Mouse (Mus musculus) Muller cell, postnatal 12 days (primary cell): ENCODE measurements at regions not wholly inside any gene's neighbourhood (a gene's known extent, or its start where the extent isn't known, plus 50 kb on each side); places are given as distances from the start of the nearest gene placed in this dataset.

Experiments
- DNase-seq: peaks from one replicate; pipeline ENCODE4 v3.0.0-alpha.2; 2015; ENCODE audit errors: inconsistent ontology term

- peak; percentile 56 for DNase-seq
Observed at GRCm38 (mm10) chr16:49278478-49278877, 221.2 kb downstream of the Myh15 start.

GRCm38 (mm10) chr16:49288096-49288714 is 230.9 kb downstream of the Myh15 start:
- peak; percentile 93 for DNase-seq

GRCm38 (mm10) chr16:49289200-49290079 is 232.2 kb downstream of the Myh15 start:
- peak; percentile 93 for DNase-seq

DNA sequence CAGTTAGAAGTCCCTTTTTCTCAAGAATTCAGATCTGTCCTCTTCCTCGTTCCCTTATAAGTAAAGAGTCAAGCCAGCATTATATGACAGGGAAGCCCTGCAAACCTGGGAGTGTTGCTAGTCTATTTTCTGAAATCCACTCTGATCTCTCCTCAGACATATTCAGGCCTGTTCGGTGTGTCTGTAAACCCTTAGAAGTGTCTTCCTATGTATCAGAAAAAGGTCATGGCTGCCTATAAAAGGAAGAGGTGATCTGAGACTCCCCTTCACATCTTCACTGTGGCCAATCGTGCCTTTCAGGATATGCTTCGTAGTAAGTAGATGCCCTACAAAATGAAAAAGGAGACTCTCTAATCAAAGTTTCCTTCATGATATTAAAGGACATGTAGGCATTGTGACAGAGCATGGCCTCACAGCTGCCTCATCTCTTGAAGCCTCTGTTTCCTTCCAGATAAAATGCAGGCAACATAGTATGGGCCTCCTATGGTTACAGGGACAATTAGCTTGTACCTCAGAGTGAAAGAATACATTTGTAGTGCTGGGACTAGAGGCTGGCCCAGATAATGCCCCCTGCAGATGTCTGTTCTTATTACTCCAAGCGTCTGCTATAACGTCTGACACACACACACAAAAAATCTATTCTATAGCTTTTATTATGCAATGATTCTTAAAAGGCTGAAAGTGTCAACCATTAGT is 246.5 kb downstream of the Myh15 start:
- no peak for DNase-seq

DNA sequence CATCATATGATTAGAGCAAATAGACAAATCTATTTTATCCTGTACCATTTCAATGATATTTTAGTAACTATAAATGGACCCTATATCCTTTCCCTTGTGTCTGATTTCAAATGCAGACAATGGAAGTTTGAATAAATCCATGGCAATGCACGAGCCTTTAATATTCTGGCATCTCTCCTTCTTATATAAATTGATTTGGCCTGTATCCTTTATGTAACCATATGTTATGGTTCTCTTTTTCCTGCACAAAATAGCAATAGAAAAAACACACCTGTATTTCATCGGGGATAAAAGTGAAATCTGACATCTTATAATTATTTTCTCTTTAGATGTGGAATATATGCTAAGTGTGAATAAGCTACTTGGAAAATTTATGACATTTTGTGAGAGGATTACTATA is 247.1 kb downstream of the Myh15 start:
- no peak for DNase-seq

- no peak for DNase-seq
Observed at GRCm38 (mm10) chr16:49317061-49317460, 259.8 kb downstream of the Myh15 start.

DNA sequence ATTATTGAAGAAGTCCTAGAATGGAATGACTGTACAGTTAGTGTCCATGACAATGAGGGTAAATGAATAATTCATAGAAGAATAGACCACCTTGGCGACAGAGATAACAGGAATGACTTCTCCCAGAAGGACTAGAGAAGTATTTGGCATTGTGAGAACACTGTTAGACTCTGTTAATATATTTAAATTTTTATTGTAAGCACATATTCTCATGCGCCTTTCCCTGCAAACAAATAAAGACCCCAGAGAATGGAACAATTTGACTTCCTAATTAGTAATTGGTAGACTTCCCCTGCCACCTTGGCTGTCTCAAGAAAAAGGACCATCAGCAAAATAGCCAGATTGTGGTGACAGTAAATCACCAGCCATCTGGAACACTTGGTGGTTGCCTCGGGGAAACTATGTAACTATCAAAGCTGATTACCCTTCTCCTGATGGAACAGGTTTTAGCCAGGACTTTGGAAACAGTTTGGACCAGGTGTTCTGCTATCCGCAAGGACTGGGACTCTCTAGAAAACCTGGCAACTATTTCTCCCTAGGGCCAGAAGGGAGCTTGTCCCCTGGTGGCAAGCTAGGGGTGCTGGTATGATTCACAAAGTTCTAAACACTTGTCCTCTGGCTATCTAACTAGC is 261.9 kb downstream of the Myh15 start:
- no peak for DNase-seq

GRCm38 (mm10) chr16:49319774-49320173 is 262.5 kb downstream of the Myh15 start:
- DNase-seq, result no peak

GRCm38 (mm10) chr16:49321951-49322350 is 264.7 kb downstream of the Myh15 start:
- no peak for DNase-seq

GRCm38 (mm10) chr16:49330725-49331386 is 273.6 kb downstream of the Myh15 start:
- no peak for DNase-seq

GRCm38 (mm10) chr16:49332107-49332722 is 274.9 kb downstream of the Myh15 start:
- peak; percentile 65 for DNase-seq

DNA sequence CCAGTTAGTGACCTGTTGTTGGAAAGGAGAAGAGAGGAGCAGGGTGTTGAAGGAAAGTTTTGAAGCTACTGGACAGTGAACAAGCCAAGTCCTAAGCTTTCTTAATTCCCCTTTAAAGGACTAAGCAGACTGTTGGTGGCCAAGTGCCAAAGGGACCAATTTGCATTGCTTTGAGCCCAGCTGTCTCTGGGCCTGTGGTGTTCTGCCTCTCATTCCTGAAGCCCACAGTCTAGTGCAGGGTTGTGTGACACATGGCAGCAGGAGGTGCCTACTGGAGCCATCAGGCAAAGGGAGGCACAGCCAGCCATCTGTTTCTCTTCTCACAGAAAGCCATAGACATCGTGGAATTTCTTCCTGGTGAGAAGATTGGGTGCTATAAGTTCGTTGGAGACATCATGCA is 278.6 kb downstream of the Myh15 start:
- peak; percentile 87 for DNase-seq

DNA sequence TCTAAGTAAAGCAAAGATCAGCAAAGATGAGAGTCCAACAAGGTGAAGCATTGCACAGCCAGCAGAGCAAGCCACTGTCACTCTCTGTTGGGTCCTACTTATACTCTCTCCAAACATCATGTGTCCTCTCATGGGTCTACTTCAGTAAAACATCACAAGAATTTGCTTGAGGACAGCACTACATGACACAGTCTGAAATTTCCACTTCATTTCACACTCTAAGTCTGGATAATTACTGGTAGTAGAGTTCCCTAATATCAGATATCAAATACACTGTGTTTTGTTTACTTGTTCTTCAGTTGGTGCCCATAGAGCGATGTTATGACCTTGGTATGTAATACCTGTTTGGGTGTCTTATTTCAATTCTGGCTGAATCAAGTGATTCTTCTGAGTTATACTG is 280.7 kb downstream of the Myh15 start:
- no peak for DNase-seq

- no peak for DNase-seq
Observed at GRCm38 (mm10) chr16:49358404-49358803, 301.1 kb downstream of the Myh15 start.

DNA sequence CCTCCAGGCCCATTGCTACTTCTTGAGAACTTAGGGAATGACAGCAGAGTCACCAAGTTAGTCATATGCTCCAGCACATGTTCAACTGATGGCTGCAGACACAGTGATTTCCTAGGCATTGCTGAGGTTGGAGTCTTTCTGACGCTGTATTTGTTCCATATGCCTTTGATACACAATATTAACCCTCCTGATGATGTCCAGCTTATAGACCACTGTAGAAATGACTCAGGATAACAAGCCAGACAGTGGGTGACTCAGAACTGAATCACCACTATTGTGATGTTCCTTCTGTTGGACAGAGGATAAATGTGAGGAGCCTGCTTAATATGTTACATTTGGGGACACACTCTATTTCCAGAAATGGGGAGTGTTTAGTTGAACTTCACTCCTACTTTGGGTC is 304.4 kb downstream of the Myh15 start:
- DNase-seq, result peak; percentile 66

DNA sequence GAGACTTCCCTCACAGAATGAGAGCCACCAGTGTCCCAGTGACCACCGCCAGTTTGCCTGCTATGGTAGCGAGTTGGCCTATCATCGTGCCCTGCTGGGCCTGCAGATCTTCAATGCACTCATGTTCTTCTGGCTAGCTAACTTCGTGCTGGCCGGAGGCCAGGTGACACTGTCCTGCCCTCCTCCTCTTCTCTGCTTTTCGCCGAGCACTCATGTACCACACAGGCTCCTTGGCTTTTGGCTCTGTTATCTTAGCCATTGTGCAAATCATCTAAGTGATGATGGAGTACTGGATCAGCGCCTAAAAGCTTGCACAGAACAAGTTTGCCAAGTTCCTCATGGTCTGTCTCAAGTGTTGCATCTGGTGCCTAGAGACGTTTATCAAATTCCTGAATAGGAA is 312.2 kb downstream of the Myh15 start:
- DNase-seq, result no peak

GRCm38 (mm10) chr16:49375108-49375507 is 317.8 kb downstream of the Myh15 start:
- DNase-seq, result no peak

GRCm38 (mm10) chr16:49378917-49379473 is 320.0 kb upstream of the Ift57 start:
- DNase-seq, result no peak

- no peak for DNase-seq
Observed at GRCm38 (mm10) chr16:49388135-49388534, 310.9 kb upstream of the Ift57 start.

DNA sequence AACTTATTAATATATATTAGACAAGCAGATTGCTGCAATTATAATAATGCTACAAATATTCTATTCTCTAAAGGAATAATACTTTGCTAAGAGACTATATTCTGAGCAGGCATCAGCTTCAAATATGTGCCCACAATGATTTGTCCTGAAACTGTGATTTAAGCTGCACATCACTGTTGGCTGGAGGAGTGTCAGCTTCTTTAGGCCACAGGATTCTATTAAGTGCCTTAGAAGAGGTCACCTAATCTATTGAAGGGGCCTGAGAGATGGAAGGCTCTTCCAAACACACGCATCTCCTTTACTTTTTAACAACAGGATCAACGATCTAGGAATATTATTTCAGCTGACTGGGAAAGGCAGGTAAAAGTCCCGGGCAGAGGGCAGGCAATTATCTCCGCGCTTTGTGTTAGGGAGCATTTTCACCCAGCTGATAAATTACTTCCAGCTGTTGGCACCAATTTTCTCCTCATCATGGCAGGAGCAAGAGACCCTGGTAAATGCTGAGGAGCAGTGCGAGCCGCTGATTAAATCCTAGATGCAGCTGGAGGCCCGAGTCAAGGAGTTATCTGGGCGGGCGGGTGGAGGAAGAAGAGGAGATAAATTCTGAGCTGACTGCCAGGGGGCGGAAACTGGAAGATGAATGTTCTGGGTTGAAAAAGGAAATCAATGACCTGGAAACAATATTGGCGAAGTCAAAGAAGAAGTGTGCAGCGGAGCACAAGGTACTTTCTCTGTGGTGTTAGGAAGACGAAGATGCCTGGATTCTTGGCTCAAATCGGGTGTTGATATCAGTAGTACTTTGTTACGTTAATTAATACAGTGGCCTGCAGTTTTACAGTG is 290.9 kb upstream of the Ift57 start:
- peak; percentile 28 for DNase-seq
